Mouse (Mus musculus): ENCODE measurements around the gene Tex19.2. TPM values are rescaled to one million over a fixed set of nuclear protein-coding genes. Genes with fewer than 3 reads are reported as not detected.

The Tex19.2 gene
- polyA plus RNA-seq, 1 experiment from 2014 or later: not detected

DNA sequence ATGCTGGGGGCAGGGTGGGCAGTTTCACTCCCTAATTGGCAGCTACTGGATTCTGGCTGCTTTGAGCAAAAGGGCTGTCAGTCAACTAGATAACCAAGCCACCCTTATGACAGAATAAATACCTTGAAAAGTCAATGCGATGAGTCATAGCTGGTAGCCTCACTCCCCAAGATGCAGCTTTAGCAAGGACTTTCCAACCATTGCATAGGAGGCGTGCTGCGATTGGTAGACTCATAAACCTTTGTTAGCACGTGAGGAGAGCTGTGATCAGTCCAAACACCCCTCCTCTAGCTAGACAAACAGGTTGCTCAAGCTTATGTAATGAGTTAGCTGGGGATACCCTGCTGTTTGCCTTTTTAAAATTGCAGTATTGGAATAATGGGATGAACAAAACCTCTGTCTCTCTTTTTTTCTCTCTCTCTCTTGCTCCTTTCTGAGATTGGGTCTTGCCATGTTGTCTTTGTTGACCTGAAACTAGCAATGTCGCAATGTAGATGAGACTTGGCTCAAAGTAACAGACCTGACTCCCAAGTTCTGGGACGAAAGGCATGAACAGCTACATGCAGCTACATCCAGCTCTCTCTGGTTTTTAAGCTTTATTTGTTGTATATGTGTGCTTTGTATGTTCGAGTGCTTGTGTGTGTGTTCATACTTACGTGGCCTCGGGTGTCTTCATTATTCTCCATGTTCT is 25.0 kb upstream of the Tex19.2 start:
- no peaks in the 10 kb centered on the region for H3K36me3 ChIP-seq (ENCODE audit: control insufficient read depth, insufficient read depth, low read length)
- 84% methylated on average over 9 of the region's 9 CpGs for WGBS
- H3K27me3 ChIP-seq (ENCODE audit: control insufficient read depth, insufficient read depth, low read length): no peaks in the 10 kb centered on the region
- H3K4me1 ChIP-seq (ENCODE audit: control insufficient read depth, insufficient read depth, low read length): no peaks in the 10 kb centered on the region
- no peak overlapping the region for H3K9ac ChIP-seq (replicated peaks; ENCODE audit: low read length)
- no peaks in the 10 kb centered on the region for H3K9me3 ChIP-seq (ENCODE audit: control insufficient read depth, low read length)
- no peak for ATAC-seq (ENCODE audit: low FRiP score, low TSS enrichment)
- H3K4me2 ChIP-seq (ENCODE audit: low read length): no peak overlapping the region
- DNase-seq: no peak
- no peak overlapping the region for H3K4me3 ChIP-seq (replicated peaks; ENCODE audit: low read depth, low read length)
- H3K27ac ChIP-seq (replicated peaks; ENCODE audit: low read depth, low read length): no peak overlapping the region

DNA sequence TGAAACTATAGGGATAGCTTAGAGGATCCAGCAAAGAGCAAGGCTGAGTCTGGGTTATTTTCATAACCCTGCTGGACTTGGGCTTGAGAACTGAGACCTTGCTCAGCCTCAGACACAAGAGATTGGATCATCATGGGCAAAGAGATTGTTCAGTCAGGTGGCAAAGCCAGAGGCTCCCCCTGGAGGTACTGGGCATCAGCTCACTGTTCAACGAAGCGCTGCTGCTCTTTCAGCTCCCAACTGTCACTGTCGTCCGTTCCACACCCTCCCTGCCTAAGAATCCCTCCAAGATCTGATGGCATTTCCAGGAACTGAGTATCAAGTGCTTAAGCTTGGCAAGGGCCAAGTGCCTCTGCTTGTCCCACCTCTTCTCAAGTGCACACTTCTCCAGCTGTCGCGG is 20.3 kb upstream of the Tex19.2 start:
- WGBS: 44% methylated on average over 6 of the region's 6 CpGs
- Histone ChIP-seq H3K9me3 (ENCODE audit: control insufficient read depth, low read length) (no peaks in the 10 kb centered on the region), H3K4me3 (replicated peaks; ENCODE audit: low read depth, low read length) (no peak overlapping the region), H3K4me2 (ENCODE audit: low read length) (no peak overlapping the region), H3K36me3 (ENCODE audit: control insufficient read depth, insufficient read depth, low read length) (no peaks in the 10 kb centered on the region), H3K4me1 (ENCODE audit: control insufficient read depth, insufficient read depth, low read length) (no peaks in the 10 kb centered on the region), H3K9ac (replicated peaks; ENCODE audit: low read length) (no peak overlapping the region), H3K27ac (replicated peaks; ENCODE audit: low read depth, low read length) (no peak overlapping the region), H3K27me3 (ENCODE audit: control insufficient read depth, insufficient read depth, low read length) (no peaks in the 10 kb centered on the region)
- DNase-seq: no peak
- ATAC-seq (ENCODE audit: low FRiP score, low TSS enrichment): no peak

DNA sequence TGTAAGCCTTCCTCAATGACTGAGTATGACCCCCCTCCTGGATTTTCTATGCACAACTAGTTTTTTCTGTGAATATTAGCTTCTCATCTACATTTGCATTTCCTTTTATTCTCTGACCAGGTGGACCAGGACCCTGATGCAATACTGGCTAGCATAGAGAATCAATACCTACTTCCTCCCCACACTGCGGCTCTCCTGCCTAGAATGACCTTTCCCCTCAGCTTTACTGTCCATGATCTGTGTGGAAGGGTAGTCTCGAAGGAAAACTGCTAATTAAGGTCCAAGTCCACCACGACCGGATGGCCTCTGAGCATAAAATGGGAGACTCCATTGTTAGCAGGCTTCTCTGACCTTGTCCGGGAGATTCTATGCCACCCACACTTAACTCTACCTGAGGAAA is 19.2 kb upstream of the Tex19.2 start:
- Histone ChIP-seq H3K36me3 (ENCODE audit: control insufficient read depth, insufficient read depth, low read length) (no peaks in the 10 kb centered on the region), H3K9me3 (ENCODE audit: control insufficient read depth, low read length) (no peaks in the 10 kb centered on the region), H3K4me3 (replicated peaks; ENCODE audit: low read depth, low read length) (no peak overlapping the region), H3K27ac (replicated peaks; ENCODE audit: low read depth, low read length) (no peak overlapping the region), H3K4me1 (ENCODE audit: control insufficient read depth, insufficient read depth, low read length) (no peaks in the 10 kb centered on the region), H3K27me3 (ENCODE audit: control insufficient read depth, insufficient read depth, low read length) (no peaks in the 10 kb centered on the region), H3K9ac (replicated peaks; ENCODE audit: low read length) (no peak overlapping the region), H3K4me2 (ENCODE audit: low read length) (no peak overlapping the region)
- 89% methylated on average over 5 of the region's 5 CpGs for WGBS
- DNase-seq (no peak), ATAC-seq (ENCODE audit: low FRiP score, low TSS enrichment) (no peak)

DNA sequence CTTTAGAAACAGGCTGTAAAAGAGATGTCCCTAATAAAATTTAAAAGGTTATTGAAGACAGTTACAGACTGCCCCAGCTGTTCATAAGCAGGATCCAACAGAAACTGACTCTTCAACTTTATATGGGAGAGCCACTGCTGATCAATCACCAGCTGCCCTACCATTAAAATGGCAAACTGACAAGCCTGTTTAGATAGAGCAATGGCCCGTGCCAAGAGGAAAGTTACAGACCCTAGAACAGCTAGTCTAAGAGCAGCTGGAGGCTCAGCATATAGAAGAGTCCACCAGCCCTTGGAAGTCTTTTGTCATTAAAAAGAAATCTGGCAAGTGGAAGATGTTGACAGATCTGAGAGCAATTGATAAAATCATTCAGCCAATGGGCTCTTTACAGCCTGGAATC is 16.1 kb upstream of the Tex19.2 start:
- Histone ChIP-seq H3K9me3 (ENCODE audit: control insufficient read depth, low read length) (no peaks in the 10 kb centered on the region), H3K4me3 (replicated peaks; ENCODE audit: low read depth, low read length) (no peak overlapping the region), H3K4me1 (ENCODE audit: control insufficient read depth, insufficient read depth, low read length) (no peaks in the 10 kb centered on the region), H3K27me3 (ENCODE audit: control insufficient read depth, insufficient read depth, low read length) (no peaks in the 10 kb centered on the region), H3K9ac (replicated peaks; ENCODE audit: low read length) (no peak overlapping the region), H3K4me2 (ENCODE audit: low read length) (no peak overlapping the region), H3K36me3 (ENCODE audit: control insufficient read depth, insufficient read depth, low read length) (no peaks in the 10 kb centered on the region), H3K27ac (replicated peaks; ENCODE audit: low read depth, low read length) (no peak overlapping the region)
- no peak for ATAC-seq (ENCODE audit: low FRiP score, low TSS enrichment)
- DNase-seq: no peak
- WGBS: 67% methylated on average over 1 of the region's 1 CpGs

- WGBS: 79% methylated on average over 1 of the region's 1 CpGs
- no peaks in the 10 kb centered on the region for H3K36me3 ChIP-seq (ENCODE audit: control insufficient read depth, insufficient read depth, low read length)
- DNase-seq (no peak), ATAC-seq (ENCODE audit: low FRiP score, low TSS enrichment) (no peak)
- H3K27ac ChIP-seq (replicated peaks; ENCODE audit: low read depth, low read length): no peak overlapping the region
- no peak overlapping the region for H3K9ac ChIP-seq (replicated peaks; ENCODE audit: low read length)
- no peak overlapping the region for H3K4me2 ChIP-seq (ENCODE audit: low read length)
- no peaks in the 10 kb centered on the region for H3K9me3 ChIP-seq (ENCODE audit: control insufficient read depth, low read length)
- H3K4me3 ChIP-seq (replicated peaks; ENCODE audit: low read depth, low read length): no peak overlapping the region
- no peaks in the 10 kb centered on the region for H3K27me3 ChIP-seq (ENCODE audit: control insufficient read depth, insufficient read depth, low read length)
- no peaks in the 10 kb centered on the region for H3K4me1 ChIP-seq (ENCODE audit: control insufficient read depth, insufficient read depth, low read length)
Observed at GRCm38 (mm10) chr11:121129616-121130015, 11.1 kb upstream of the Tex19.2 start.

DNA sequence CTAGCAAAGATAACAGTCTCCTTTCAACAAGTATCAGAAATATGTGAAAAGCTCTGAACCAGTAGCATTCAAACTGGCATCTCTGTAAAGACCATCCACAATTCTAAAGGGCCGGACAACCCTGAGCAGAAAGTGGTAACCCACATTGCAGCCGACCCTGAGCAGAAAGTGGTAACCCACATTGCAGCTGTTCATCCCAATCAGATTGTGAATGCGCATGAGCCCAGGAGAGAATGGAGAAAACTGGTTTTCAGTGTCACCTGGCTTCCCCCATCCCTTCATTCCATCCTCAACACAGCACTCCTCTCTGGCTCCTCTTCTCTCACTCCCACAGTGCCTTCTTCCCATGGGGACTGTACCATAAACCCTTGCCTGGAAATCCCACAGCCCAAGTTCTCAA is 9.0 kb upstream of the Tex19.2 start:
- 94% methylated on average over 3 of the region's 3 CpGs for WGBS
- Histone ChIP-seq H3K4me2 (ENCODE audit: low read length) (no peak overlapping the region), H3K27me3 (ENCODE audit: control insufficient read depth, insufficient read depth, low read length) (no peaks in the 10 kb centered on the region), H3K4me3 (replicated peaks; ENCODE audit: low read depth, low read length) (no peak overlapping the region), H3K27ac (replicated peaks; ENCODE audit: low read depth, low read length) (no peak overlapping the region), H3K9me3 (ENCODE audit: control insufficient read depth, low read length) (no peaks in the 10 kb centered on the region), H3K36me3 (ENCODE audit: control insufficient read depth, insufficient read depth, low read length) (no peaks in the 10 kb centered on the region), H3K4me1 (ENCODE audit: control insufficient read depth, insufficient read depth, low read length) (no peaks in the 10 kb centered on the region), H3K9ac (replicated peaks; ENCODE audit: low read length) (no peak overlapping the region)
- no peak for DNase-seq
- no peak for ATAC-seq (ENCODE audit: low FRiP score, low TSS enrichment)

GRCm38 (mm10) chr11:121126395-121126794 is 7.9 kb upstream of the Tex19.2 start:
- Histone ChIP-seq H3K9me3 (ENCODE audit: control insufficient read depth, low read length) (no peaks in the 10 kb centered on the region), H3K4me3 (replicated peaks; ENCODE audit: low read depth, low read length) (no peak overlapping the region), H3K4me1 (ENCODE audit: control insufficient read depth, insufficient read depth, low read length) (no peaks in the 10 kb centered on the region), H3K36me3 (ENCODE audit: control insufficient read depth, insufficient read depth, low read length) (no peaks in the 10 kb centered on the region), H3K27me3 (ENCODE audit: control insufficient read depth, insufficient read depth, low read length) (no peaks in the 10 kb centered on the region), H3K9ac (replicated peaks; ENCODE audit: low read length) (no peak overlapping the region), H3K27ac (replicated peaks; ENCODE audit: low read depth, low read length) (no peak overlapping the region), H3K4me2 (ENCODE audit: low read length) (no peak overlapping the region)
- 84% methylated on average over 1 of the region's 1 CpGs for WGBS
- ATAC-seq (ENCODE audit: low FRiP score, low TSS enrichment): no peak
- no peak for DNase-seq

GRCm38 (mm10) chr11:121125522-121126172 is 7.2 kb upstream of the Tex19.2 start:
- H3K27me3 ChIP-seq (ENCODE audit: control insufficient read depth, insufficient read depth, low read length): no peaks in the 10 kb centered on the region
- H3K27ac ChIP-seq (replicated peaks; ENCODE audit: low read depth, low read length): no peak overlapping the region
- no peak overlapping the region for H3K4me3 ChIP-seq (replicated peaks; ENCODE audit: low read depth, low read length)
- H3K9ac ChIP-seq (replicated peaks; ENCODE audit: low read length): no peak overlapping the region
- no peaks in the 10 kb centered on the region for H3K9me3 ChIP-seq (ENCODE audit: control insufficient read depth, low read length)
- DNase-seq (no peak), ATAC-seq (ENCODE audit: low FRiP score, low TSS enrichment) (no peak)
- 89% methylated on average over 3 of the region's 3 CpGs for WGBS
- no peak overlapping the region for H3K4me2 ChIP-seq (ENCODE audit: low read length)
- H3K4me1 ChIP-seq (ENCODE audit: control insufficient read depth, insufficient read depth, low read length): no peaks in the 10 kb centered on the region
- H3K36me3 ChIP-seq (ENCODE audit: control insufficient read depth, insufficient read depth, low read length): no peaks in the 10 kb centered on the region

DNA sequence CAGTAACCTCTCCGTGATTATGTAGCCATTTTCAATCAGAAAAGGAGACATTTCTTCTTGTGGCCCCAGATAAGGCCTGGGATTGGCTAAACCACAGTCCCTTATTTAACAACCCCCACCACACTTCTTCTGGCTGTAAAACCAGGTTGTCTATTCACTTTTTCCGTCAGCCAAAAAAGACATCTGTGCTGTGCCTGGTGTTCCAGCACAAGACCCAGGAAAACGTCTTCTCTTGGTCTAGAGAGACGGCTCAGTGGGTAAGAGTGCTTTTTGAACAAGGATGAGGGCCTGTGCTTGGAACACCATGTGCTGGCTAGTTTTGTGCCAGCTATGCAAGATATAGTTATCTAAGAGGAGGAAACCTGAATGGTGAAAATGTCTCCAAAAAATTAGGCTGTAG is 5.0 kb upstream of the Tex19.2 start:
- Histone ChIP-seq H3K4me1 (ENCODE audit: control insufficient read depth, insufficient read depth, low read length) (no peaks in the 10 kb centered on the region), H3K9me3 (ENCODE audit: control insufficient read depth, low read length) (no peaks in the 10 kb centered on the region), H3K36me3 (ENCODE audit: control insufficient read depth, insufficient read depth, low read length) (no peaks in the 10 kb centered on the region), H3K4me3 (replicated peaks; ENCODE audit: low read depth, low read length) (no peak overlapping the region), H3K27ac (replicated peaks; ENCODE audit: low read depth, low read length) (no peak overlapping the region), H3K4me2 (ENCODE audit: low read length) (no peak overlapping the region), H3K9ac (replicated peaks; ENCODE audit: low read length) (no peak overlapping the region), H3K27me3 (ENCODE audit: control insufficient read depth, insufficient read depth, low read length) (no peaks in the 10 kb centered on the region)
- WGBS: 91% methylated on average over 4 of the region's 4 CpGs
- DNase-seq (no peak), ATAC-seq (ENCODE audit: low FRiP score, low TSS enrichment) (no peak)
